Mouse (Mus musculus) heart, postnatal 10 days (tissue): ENCODE data around the gene Scarf2. TPM values are rescaled to one million over a fixed set of nuclear protein-coding genes. Genes with fewer than 3 reads are reported as not detected.
A peak's percentile ranks its signal among the peaks of the same experiment; 100 is the strongest.

Experiments
- DNase-seq, 2 experiments: peaks; one replicate each; pipeline ENCODE4 v3.0.0; 2021
- intact Hi-C: fragments of 180-260 bp; cut with DNase I; formaldehyde crosslinking; loops from one replicate; pipeline ENCODE4 v1.15.1; 2025
- total RNA-seq, 2 experiments: library from RNA; stranded (reverse); gene quantifications; 2 replicates each; pipeline ENCODE4 v1.2.3; 2021

Gene Scarf2
- 10 to 100 TPM; 15.1 to 16.0 TPM for total RNA-seq

GRCm38 (mm10) chr16:17796971-17797811 is at the start of gene Scarf2:
Gene Scarf2 (plus strand): TSS chr16:17797282.
- peak; percentile 69 for DNase-seq
- intact Hi-C loops: no loop called here

GRCm38 (mm10) chr16:17753001-17753400 is 44.1 kb upstream of the Scarf2 start:
- peak; percentile 23 to 28 for DNase-seq

GRCm38 (mm10) chr16:17753686-17754085 is 43.4 kb upstream of the Scarf2 start:
- peak; percentile 9 to 32 for DNase-seq
- intact Hi-C loops: no loop called here

More at GRCm38 (mm10) chr16:17753001-17753400, 44.1 kb upstream of the Scarf2 start:
- intact Hi-C loops: no loop called here

GRCm38 (mm10) chr16:17757756-17758155 is 39.3 kb upstream of the Scarf2 start:
- DNase-seq: no peak
- intact Hi-C loops: no loop called here

- intact Hi-C loops: no loop called here
- DNase-seq: no peak
These were observed 38.2 kb upstream of the Scarf2 start for GRCm38 (mm10) chr16:17758902-17759301.

GRCm38 (mm10) chr16:17759344-17759773 is 37.7 kb upstream of the Scarf2 start, which contains the start of gene Klhl22:
Gene Klhl22 (plus strand): TSS chr16:17759618.
- intact Hi-C loops: no loop called here
- DNase-seq: peak; percentile 93 to 94

- intact Hi-C loops: no loop called here
- DNase-seq: peak; percentile 67 to 72
These were observed 37.2 kb upstream of the Scarf2 start for GRCm38 (mm10) chr16:17759813-17760321.

- DNase-seq: peak; percentile 39 to 60
- intact Hi-C loops: no loop called here
These were observed 36.4 kb upstream of the Scarf2 start for GRCm38 (mm10) chr16:17760657-17761056.

- intact Hi-C loops: no loop called here
- no peak for DNase-seq
These were observed 36.0 kb upstream of the Scarf2 start for GRCm38 (mm10) chr16:17761074-17761473.

- intact Hi-C loops: no loop called here
- no peak for DNase-seq
These were observed 33.0 kb upstream of the Scarf2 start for GRCm38 (mm10) chr16:17764108-17764511.

GRCm38 (mm10) chr16:17768834-17769233 is 28.2 kb upstream of the Scarf2 start:
- DNase-seq: peak; percentile 66 to 67
- intact Hi-C loops: no loop called here

GRCm38 (mm10) chr16:17771117-17771865 is 25.8 kb upstream of the Scarf2 start:
- intact Hi-C loops: loop anchor here (5.0 kb wide), 1 partner anchor 41 kb away; no protein-coding TSS in a partner anchor
- peak; percentile 31 to 35 for DNase-seq

GRCm38 (mm10) chr16:17776828-17777227 is 20.3 kb upstream of the Scarf2 start:
- DNase-seq: peak in 1 of 2 experiments; percentile 52
- intact Hi-C loops: no loop called here

GRCm38 (mm10) chr16:17778223-17778622 is 18.9 kb upstream of the Scarf2 start:
- intact Hi-C loops: no loop called here
- DNase-seq: no peak

- intact Hi-C loops: no loop called here
- DNase-seq: no peak
These were observed 17.4 kb upstream of the Scarf2 start for GRCm38 (mm10) chr16:17779692-17780091.

- intact Hi-C loops: no loop called here
These were observed 11.7 kb upstream of the Scarf2 start for GRCm38 (mm10) chr16:17785337-17785736.

GRCm38 (mm10) chr16:17792728-17793127 is 4.4 kb upstream of the Scarf2 start:
- intact Hi-C loops: no loop called here
- DNase-seq: no peak

More at GRCm38 (mm10) chr16:17785337-17785736, 11.7 kb upstream of the Scarf2 start:
- peak in 1 of 2 experiments; percentile 25 for DNase-seq

GRCm38 (mm10) chr16:17794047-17794446 is 3.0 kb upstream of the Scarf2 start:
- intact Hi-C loops: no loop called here
- DNase-seq: no peak

GRCm38 (mm10) chr16:17795643-17796042 is 1.4 kb upstream of the Scarf2 start:
- intact Hi-C loops: no loop called here
- DNase-seq: no peak

GRCm38 (mm10) chr16:17796519-17796918 is 563 bp upstream of the Scarf2 start:
- intact Hi-C loops: no loop called here
- no peak for DNase-seq

- peak; percentile 38 to 57 for DNase-seq
- intact Hi-C loops: no loop called here
These were observed 780 bp downstream of the Scarf2 start for GRCm38 (mm10) chr16:17797812-17798311.
